Mouse (Mus musculus): ENCODE results near the gene Shank1.
"Not testable (repeated sequence)": the region's sequence is repeated elsewhere in the genome, so short reads cannot be mapped to it uniquely, and the experiment has no call there.

Shank1 gene

DNA sequence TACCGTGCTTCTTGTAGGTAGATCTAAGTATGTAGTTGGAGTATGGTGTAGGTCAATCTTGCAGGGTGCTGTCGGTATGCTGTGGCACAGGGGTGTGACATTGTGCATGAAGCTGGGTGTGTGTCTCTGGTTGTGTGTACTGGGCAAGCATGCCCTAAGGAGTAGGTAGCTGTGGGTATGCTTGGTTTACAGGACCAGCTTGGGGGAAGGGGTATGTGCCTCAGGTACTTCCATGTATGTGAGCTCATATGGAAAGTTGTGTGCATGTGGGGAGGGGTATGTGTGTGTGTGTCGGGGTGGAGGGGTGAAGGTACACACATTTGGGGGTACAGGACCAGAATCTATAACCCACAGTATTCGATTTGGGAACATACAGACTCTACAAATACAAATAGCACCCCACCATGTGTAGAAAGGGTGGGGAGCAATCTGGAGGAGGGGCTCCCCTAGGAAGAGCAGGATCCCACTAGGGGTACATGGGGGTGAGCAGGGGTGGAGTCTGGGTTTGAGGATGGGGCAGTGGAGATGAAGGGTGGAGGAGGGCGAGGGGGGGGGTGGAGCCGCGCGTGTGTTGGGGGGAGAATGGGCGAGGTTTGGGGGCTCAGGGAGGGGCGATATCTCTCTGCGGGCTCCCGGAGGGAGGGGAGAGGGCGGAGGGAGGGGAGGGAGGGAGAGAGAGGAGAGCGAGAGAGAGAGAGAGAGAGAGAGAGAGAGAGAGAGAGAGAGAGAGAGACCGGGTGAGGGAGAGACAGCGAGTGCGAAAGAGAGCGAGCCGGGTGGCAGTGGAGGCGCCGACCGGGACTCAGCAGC, at the start of gene Shank1:
Shank1 (plus strand) TSS at position 779 of the 810 bp plus-strand sequence.
- no peak for DNase-seq (ENCODE audit: low read depth, low spot score)

DNA sequence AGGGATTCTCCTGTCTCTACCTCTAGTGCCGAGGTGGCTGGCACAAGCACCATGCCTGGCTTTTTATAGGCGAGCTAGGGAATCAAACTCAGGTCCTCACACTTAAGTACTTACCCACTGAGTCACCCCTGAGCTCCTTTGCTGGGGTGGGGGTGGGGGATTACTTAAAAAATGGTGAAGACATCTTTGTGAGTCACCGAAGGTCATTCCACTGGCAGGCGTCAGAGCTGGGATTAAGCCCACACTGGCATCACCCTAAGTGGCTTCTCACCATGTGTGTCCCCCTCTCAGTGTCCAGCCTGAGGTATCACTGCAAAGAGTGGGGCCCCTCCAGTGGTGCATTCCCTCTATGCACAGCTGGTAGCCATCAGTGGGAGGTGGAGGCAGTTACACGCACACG, 49.6 kb upstream of the Shank1 start:
- no peak for DNase-seq (ENCODE audit: low read depth, low spot score)

DNA sequence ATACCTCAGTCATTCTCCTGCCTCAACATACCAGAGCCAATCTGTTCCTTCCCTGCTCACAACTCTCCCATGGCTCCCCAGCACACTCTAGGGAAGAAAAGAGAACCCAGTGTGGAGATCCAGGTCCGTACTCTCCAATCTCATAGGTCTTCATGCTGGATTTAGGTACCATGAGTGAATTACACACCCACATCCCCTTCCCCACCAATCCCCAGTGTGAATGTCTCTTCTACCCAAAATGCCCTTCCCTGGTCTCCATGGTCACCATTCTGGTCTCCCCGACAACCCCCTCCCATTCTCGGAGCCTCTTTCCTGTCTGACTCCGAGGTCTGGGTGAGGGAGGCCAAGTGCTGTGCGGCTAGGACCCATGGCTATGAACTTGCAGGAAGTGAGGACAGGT, 48.9 kb upstream of the Shank1 start, which contains the start of gene Gm15517:
Gm15517 (plus strand) TSS at position 301 of the 400 bp plus-strand sequence.
- DNase-seq (ENCODE audit: low read depth, low spot score) = no peak

DNA sequence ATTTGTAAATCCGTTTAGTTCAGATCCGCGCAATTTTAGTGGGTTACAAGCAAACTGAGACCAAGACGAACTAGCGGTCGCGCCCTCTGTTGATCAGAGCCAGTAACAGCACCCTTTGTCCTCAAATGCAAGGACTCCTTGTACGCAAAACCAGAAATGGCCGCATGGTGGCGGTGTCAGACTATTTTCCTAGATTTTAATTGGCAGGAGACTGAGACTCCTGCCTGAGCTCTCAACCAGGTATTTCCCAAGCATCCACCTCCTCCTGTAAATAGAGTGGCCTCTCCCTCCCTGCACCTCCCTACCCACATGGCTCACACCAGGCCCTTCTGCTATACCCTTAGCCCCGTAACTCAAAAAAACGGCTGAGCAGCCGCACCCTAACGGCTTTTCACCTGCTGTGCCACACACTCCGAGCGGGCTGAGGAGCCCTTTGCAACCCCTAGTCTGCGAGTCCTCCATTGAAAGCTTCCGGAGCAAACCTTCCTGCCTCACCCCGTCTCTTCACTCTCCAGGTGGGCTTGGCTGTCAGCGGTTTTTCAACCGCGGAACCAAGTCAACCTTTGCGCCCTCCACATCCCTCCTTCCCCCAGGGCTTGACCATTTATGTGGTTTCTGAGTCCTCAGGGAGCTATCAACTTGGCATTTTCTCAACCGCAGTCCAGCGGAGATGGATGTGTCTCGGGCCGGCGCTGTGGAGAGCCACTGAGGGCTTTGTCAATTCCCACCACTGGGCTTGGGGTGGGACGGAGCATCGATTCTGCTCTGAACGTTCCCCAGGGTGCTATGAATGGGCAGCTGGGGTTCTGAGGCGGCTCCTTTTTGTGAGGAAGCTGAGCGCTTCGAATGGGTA, 47.0 kb upstream of the Shank1 start:
- DNase-seq (ENCODE audit: low read depth, low spot score) = peak; percentile 95

DNA sequence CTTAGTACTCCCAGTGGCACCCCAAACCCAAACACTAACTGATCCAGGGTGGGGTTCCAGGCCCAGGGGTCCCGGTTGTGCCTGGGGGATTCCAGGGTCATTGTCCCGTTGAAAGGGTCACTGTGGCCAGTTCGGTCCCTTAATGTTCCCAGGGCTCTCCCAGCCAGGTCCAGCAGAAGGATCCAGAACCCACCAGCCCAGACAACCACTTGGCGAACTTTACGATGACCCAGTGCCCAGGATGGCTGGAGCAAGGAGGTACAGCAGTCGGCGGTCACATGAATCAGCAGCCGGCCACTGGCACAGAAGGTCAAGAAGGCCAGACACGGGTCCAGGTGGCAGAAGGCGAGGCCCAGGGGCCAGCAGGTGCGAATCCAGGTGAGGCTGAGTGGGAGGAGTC, 41.9 kb upstream of the Shank1 start:
- no peak for DNase-seq (ENCODE audit: low read depth, low spot score)

DNA sequence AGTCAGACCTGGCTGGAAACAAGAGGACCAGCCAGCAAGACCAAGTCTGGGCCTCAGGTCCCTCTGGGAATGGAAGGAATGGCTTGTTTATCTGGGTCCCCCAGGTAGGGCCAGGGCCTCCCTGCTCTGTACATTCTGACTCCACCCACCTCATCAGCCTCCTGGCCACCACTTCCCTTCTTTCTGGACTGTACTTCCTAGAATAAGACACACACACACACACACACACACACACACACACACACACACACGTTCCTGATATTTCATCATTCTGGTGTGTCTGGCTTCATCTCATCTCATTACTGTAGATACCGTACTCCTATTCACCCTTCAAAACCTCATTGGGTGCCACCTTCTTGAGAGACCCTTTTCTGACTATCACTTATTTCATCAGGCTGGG, 40.7 kb upstream of the Shank1 start:
- no peak for DNase-seq (ENCODE audit: low read depth, low spot score)

DNA sequence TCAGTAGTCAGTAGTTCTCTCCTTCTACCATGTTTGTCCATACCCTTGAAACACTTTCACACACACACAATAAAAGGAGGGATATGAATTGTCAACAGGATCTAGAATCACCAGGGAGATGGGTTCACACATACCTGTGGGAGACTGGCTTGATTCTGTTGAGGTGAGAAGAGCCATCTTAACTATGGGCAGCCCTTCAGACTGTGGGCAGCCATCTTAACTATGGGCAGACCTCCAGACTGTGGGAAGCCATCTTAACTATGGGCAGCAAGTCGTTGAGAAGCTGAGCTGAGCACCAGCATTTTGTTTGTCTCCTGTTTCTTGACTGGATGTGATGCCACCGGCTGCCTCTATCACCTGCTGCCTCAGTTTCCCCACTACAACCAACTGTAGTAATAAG, 38.7 kb upstream of the Shank1 start:
- DNase-seq (ENCODE audit: low read depth, low spot score) = no peak

DNA sequence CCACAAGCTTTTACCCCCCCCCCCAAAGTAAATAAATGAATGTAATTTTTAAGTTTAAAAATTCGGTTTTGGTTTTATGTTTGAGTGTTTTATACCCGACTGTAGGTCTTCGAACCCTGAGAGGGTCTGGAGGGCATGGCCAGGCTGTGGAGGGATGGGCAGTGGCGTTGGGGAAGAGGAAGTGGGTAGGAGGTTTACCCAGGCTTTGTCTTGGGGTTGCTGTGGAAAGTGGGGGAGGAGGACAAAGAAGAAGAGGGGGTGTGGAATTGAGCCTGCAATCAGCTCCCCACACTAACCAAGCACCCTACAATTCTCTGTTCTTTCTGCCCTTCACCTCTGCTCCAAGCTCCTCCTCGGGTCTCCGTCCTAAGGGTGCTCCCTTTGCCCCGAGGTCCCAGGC, 37.5 kb upstream of the Shank1 start:
- DNase-seq (ENCODE audit: low read depth, low spot score) = no peak

DNA sequence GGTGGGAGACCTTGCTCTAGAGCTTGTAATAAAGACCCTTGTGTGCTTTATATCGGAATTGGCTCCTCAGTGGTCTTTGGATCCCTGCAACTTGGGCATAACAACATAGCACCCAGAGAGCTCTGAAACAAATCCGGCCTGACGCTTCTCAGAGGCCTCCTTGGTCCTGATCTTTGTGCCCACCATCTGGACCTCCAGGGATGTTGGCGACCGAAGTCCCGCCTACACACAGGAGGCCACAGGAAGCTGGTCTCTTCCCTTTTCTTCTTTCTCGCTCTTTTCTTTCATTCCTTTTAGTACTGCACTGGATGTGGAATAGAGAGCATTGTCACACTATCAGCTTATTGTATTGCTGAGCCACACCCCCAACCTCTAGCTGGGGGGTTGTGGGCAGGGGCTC, 36.6 kb upstream of the Shank1 start:
- DNase-seq (ENCODE audit: low read depth, low spot score) = no peak

DNA sequence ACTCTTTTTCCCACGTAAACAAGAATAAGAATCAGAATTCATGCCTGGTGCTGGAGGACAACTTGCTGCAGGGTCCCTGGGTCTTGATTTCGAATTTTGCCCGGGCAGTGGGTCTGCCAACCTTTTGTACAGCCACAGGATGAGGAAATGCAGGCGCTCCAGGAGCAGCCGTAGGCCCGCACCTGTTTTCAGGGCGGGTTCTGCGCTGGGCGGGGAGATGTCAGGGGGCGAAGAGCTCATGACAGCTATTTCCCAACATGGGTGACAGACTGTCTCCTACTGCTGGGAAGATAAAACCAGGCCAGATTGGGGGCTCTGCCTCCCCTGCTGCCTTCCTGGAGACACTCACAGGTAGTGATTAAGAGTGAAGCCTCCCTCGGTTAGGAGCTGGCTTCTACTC, 36.0 kb upstream of the Shank1 start:
- DNase-seq (ENCODE audit: low read depth, low spot score) = no peak

DNA sequence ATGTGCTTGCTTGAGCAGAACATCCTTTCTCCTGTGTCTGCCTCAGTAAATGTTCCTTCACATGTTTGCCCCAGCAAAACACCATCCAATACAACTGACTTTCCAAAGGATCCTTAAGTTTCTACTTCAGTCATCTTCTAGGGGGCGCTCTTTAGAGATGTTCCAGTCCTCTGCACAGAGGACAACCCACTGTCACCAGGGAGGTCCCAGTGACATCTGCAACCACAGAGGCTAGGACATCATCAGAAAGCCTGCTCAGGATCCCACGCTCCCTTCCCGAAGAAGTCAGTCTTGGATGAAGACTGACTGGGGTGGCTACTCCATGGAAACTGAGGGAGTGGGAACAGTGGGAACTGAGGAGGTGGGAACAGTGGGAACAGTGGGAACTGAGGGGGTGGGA, 34.5 kb upstream of the Shank1 start:
- no peak for DNase-seq (ENCODE audit: low read depth, low spot score)

DNA sequence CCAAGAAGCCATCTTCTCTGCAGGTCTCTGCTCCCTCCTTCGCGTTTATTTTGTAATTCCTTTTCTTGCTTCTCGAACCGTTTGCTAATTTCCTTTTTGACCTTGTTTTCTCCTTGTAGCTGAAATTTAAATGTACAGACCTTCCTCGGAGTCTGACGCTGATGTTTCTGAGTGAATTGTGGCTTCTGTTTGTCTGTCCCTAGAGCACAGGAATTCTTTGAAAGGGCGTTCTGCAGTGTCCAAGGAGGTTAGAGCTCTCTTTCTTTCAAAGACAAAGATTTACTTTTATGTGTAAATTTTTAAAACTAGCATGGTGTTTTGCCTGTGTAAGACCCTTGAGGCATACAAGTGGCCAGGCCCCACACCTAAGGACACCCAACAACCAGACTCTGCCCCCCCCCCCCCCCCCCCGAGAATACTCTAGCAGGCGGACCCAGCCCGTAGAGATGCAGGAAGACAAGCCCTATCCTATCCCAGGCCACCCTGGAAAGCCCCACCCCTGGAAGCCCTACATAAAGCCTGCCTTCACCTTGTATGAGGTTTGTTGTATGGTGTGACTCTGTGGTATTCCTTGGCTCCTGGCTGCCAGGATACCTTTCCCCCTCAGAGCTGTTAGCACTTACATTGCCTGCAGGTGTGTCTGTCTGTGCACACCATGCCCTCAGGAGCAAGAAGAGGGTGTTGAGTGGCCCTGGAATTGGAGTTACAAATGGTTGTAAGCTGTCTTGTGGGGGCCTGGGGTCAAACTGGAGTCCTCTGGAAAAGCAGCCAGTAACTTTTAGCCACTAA, 33.4 kb upstream of the Shank1 start:
- DNase-seq (ENCODE audit: low read depth, low spot score) = no peak

DNA sequence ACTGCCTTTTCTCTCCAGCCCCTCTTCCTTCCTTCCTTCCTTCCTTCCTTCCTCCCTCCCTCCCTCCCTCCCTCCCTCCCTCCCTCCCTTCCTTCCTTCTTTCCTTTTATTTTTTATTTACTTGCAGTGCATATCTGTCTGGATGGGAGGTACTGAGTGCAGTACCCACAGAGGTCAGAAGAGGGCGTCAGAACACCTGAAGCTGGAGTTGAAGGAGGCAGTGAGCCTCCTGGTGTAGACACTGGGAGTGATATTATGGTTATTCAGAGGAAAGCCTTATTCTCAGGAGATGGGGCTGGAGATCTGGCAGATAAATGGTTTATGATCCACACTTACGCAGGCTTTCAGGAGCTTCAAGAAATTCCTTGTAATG, 32.8 kb upstream of the Shank1 start:
- peak; percentile 36 for DNase-seq (ENCODE audit: low read depth, low spot score)

DNA sequence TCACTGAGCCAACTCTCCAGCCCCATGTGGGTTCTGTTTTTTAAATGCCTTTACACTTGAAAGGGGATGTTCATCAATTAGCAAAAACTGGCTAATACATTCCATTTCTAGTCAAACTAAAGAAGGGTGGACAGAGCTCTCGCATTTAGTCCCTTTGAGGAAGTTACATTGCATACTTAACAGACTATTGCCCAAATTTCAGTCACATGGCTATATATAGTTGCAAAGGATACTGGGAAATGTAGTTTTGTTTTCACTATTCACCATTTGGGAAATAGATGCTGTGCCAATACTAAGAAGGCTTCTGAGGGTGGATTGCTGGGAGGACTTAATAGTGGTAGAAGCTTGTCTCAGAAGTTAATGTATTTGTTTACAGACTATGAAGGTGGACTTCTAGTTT, 29.1 kb upstream of the Shank1 start:
- DNase-seq (ENCODE audit: low read depth, low spot score) = no peak

DNA sequence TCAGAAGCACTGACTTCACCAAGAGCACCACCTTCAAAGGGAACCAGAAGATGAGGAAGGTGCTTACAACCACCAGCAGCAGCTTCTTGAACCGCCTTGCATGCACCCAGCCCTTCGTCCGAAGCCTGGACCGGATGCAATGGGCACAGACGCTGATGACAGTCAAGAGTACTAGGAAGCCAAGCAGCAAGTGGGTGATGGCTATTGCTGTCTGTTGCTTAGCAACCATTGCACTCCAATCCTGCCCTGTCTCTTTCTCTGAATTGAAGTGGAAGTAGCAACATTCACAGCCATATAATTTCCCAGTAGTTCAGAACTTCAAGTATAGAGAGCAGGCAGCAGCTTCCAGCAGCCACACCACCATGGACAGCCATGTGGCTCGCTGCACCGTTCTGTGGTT, 28.5 kb upstream of the Shank1 start:
- no peak for DNase-seq (ENCODE audit: low read depth, low spot score)

DNA sequence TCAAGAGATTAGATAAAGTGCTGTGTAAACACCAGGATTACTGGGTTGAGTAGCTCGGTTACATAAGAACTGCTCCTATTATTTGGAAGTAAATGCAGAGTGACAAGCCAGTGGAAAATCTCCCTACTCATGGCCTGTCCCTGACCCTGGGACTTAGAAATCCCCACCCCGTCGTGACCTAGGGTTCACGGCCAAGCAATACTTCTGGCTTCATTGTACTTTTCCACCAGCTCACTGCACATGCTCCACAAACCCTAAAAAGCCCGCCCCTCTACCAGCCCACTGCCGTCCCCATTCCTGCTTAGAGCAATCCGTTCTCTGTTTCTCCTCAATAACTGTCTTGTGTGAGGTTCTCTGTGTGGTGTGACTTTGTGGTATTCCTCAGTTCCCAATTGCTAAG, 22.3 kb upstream of the Shank1 start:
- no peak for DNase-seq (ENCODE audit: low read depth, low spot score)

DNA sequence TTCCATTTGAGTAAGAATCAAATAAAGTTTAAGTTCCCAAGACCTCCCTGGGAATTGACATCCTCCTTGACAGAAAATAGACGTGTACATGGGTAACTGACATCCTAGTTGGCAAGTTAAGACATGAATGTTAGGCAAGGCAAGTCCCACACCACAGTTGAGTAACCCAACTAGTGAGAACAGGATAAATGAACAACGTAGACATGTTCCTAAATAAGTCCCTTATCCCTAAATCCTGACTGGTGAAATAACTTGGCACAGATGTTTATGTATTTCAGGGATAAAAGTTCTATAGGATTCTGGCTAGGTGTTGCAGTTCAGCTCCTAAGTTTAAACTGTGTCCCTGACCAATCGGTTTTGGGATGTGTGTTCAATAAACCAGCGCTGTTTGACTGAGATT, 19.1 kb upstream of the Shank1 start:
- DNase-seq (ENCODE audit: low read depth, low spot score) = no peak

DNA sequence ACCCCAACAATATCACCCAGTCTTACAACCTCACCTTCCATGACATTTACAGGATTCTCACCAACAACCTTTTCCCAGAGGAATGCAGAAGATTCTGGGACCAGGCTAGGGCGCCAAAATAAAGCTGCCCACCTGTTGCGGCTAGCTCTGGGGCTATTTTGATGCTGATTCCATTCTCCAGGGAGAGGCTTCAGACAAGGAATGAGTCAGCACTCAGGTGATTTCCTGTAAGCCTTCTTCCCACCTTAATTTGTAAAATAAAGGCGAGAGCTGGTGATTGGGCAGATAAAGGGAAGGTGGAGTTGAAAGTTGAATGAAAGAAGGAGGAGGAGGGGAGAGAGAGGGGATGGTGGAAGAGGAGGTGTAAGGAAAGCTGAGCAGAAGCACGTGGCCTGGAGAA, 18.6 kb upstream of the Shank1 start:
- DNase-seq (ENCODE audit: low read depth, low spot score) = no peak

DNA sequence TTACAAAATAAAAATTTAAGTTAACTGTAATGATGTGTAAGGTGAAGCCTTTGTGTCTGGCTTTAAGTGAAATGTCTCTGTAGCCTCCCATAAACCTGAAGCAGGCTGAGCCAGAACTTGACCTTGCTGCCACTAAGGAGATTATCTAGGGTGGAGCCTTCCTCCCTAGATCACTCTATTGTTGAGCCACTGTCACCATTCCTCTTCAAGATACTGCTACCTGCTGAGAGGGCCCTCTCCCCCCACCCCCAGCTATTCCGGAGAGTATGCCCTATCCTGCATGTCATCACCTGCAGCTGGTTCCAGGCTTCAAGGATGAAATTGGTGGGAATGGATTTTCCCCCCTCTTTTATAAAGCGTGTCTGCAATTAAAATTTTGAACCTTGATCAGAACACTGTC, 12.6 kb upstream of the Shank1 start:
- DNase-seq (ENCODE audit: low read depth, low spot score) = not testable (repeated sequence)

DNA sequence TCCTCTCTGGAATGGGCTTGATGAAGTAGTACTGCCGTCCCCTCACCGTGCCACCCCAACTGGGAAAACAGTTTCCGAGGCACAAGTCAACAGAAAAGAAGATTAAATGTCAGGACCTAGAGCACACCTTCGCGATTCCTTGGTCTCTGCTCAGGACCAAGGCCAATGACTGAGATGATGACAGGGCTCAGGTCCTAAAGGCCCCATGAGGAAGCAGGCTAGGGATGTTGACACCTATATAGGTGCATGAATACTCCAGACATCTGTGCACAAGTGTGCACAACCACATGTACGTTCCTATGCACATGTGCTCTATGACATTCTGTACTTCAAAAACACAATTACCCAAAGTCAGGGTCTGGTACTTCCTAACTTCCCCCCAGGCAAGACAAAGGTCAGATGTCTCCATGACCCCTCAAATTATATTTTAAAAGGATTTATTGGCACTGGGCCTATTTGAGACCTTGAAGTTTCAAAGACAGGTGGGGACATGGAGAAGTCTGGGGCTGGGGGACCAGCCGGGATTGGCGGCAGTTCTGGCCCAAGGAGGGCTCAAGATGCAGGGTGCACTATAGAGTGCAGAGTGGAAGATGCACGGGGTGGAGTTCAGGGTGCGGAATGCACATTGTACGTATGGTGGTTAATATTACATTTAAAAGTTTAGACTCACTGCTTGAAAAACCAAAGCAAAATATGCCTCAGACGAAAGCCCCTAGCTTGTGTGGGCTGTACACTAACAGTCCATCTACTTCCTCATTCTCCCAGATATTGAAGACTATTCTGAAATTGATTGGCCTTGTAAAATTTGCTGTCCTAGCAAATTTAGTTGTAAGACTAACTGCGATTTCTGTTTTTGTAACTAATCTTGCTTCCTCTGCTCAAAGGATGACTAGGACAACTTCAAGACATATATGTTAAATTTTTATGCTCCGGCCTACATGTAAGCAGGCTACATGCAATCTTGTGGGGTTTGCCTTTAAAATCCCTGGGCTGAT, 6.4 kb upstream of the Shank1 start:
- no peak for DNase-seq (ENCODE audit: low read depth, low spot score)

DNA sequence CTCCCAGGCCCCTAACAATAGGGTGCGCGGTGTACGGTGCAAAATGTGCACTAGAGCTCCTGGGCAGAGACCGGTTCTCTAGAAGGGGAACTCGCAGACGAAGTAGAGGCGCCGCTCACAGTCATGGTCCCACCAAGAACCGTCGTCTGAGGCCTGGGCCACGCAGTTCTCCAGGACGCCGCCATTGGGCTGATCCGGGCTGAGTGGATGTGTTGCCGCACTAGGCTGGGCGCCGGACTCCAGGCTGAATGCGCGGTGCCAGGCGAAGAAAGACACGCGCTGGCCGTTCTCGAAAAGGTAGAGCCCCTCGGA, 5.6 kb upstream of the Shank1 start:
- no peak for DNase-seq (ENCODE audit: low read depth, low spot score)
